24 mouse cellular contexts compared by ENCODE assay signal in genomic region chr1:133350210-133350609, GRCm38 (mm10). TPM values are rescaled to one million over a fixed set of nuclear protein-coding genes. Genes with fewer than 3 reads are reported as not detected.
DNase-seq lines count a peak whose midpoint lies in the region; ATAC-seq and TF ChIP-seq lines count a peak whose summit lies in the region.
"Had no signal": no experiment of that assay in that cellular context is flagged by ENCODE, and none has a peak within 500 bp of the region (broad histone marks: within the 10 kb centered on the region; RNA-seq: fewer than 3 reads in every experiment).

Gene Ren1, plus strand, starts transcription at chr1:133350510.

- no peaks in the 10 kb centered on the region for H3K27me3 ChIP-seq in forebrain, postnatal 0 days (ENCODE audit: insufficient read depth, low read length)
- no peaks in the 10 kb centered on the region for H3K27me3 ChIP-seq in forebrain, embryonic 16.5 days (replicated peaks; ENCODE audit: control insufficient read depth, insufficient read depth, low read length)
- H3K27me3 ChIP-seq in kidney, embryonic 14.5 days (ENCODE audit: control insufficient read depth, insufficient read depth, low read length), result no peaks in the 10 kb centered on the region; the same call in 1 of the 2 replicates
- H3K27me3 ChIP-seq: embryonic facial prominence, embryonic 15.5 days had no signal

- no peak within 1 kb of the TSS for H3K9ac ChIP-seq in forebrain, postnatal 0 days
- no peak within 1 kb of the TSS for H3K9ac ChIP-seq in forebrain, embryonic 16.5 days (replicated peaks; ENCODE audit: low read depth, low read length)
- H3K9ac ChIP-seq in kidney, embryonic 14.5 days (ENCODE audit: low read depth, low read length), result no peak within 1 kb of the TSS
- H3K9ac ChIP-seq: embryonic facial prominence, embryonic 15.5 days; heart, embryonic 12.5 days had no signal

- TF ChIP-seq CTCF in forebrain, postnatal 0 days (IDR thresholded peaks at IDR 0.05; ENCODE audit: low read depth), result no peak

- ATAC-seq in forebrain, postnatal 0 days, result no peak
- ATAC-seq in forebrain, embryonic 16.5 days, result no peak
- ATAC-seq in kidney, embryonic 14.5 days (ENCODE audit: low FRiP score, low TSS enrichment), result no peak
- ATAC-seq: activated CD4-positive, CD25-positive, alpha-beta regulatory T cell, adult 4 months; Patski had no signal

- H3K27ac ChIP-seq in forebrain, postnatal 0 days (ENCODE audit: low read depth, low read length), result peak within 1 kb of the TSS; percentile 57; the same call in 1 of the 2 replicates
- no peak within 1 kb of the TSS for H3K27ac ChIP-seq in forebrain, embryonic 16.5 days (ENCODE audit: low read length)
- no peak within 1 kb of the TSS for H3K27ac ChIP-seq in kidney, embryonic 14.5 days (ENCODE audit: low read depth, low read length)
- H3K27ac ChIP-seq: embryonic facial prominence, embryonic 15.5 days; forebrain, embryonic 10.5 days; gastrocnemius, adult 2 months; hindbrain, embryonic 12.5 days had no signal

- H3K36me3 ChIP-seq in forebrain, postnatal 0 days (ENCODE audit: insufficient read depth), result no peaks in the 10 kb centered on the region
- H3K36me3 ChIP-seq in forebrain, embryonic 16.5 days (ENCODE audit: control insufficient read depth, insufficient read depth), result no peaks in the 10 kb centered on the region
- H3K36me3 ChIP-seq in kidney, embryonic 14.5 days (ENCODE audit: control insufficient read depth, insufficient read depth, low read length), result no peaks in the 10 kb centered on the region
- H3K36me3 ChIP-seq: embryonic facial prominence, embryonic 15.5 days; forebrain, embryonic 10.5 days; heart, embryonic 12.5 days; hindbrain, embryonic 12.5 days had no signal

- WGBS in forebrain, postnatal 0 days, result 95% methylated on average over 1 of the region's 1 CpGs
- 88% methylated on average over 1 of the region's 1 CpGs for WGBS in forebrain, embryonic 16.5 days
- 91% methylated on average over 1 of the region's 1 CpGs for WGBS in kidney, embryonic 14.5 days

- H3K4me1 ChIP-seq in forebrain, postnatal 0 days (ENCODE audit: insufficient read depth), result no peaks in the 10 kb centered on the region; the same call in 1 of the 2 replicates
- peaks cover 10% of the 10 kb centered on the region for H3K4me1 ChIP-seq in forebrain, embryonic 16.5 days (replicated peaks; ENCODE audit: control insufficient read depth, insufficient read depth, low read length)
- H3K4me1 ChIP-seq in kidney, embryonic 14.5 days (ENCODE audit: control insufficient read depth, insufficient read depth, low read length), result no peaks in the 10 kb centered on the region
- H3K4me1 ChIP-seq: embryonic facial prominence, embryonic 15.5 days had no signal

- no peak within 1 kb of the TSS for H3K4me3 ChIP-seq in forebrain, postnatal 0 days (ENCODE audit: low read depth, low read length)
- H3K4me3 ChIP-seq in forebrain, embryonic 16.5 days (replicated peaks; ENCODE audit: low read length), result no peak within 1 kb of the TSS
- H3K4me3 ChIP-seq in kidney, embryonic 14.5 days (ENCODE audit: low read length), result no peak within 1 kb of the TSS
- H3K4me3 ChIP-seq: embryonic facial prominence, embryonic 15.5 days; erythroblast, embryonic 14.5 days; forebrain, embryonic 10.5 days; gastrocnemius, adult 2 months; heart, embryonic 12.5 days; hindbrain, embryonic 12.5 days had no signal

- no peak within 1 kb of the TSS for H3K4me2 ChIP-seq in forebrain, postnatal 0 days (ENCODE audit: low read depth)
- no peak within 1 kb of the TSS for H3K4me2 ChIP-seq in forebrain, embryonic 16.5 days (ENCODE audit: low read length)
- H3K4me2 ChIP-seq in kidney, embryonic 14.5 days (replicated peaks; ENCODE audit: low read depth, low read length), result no peak within 1 kb of the TSS
- H3K4me2 ChIP-seq: embryonic facial prominence, embryonic 15.5 days; heart, embryonic 12.5 days; hindbrain, embryonic 12.5 days had no signal

- no peak for DNase-seq in forebrain, postnatal 0 days
- no peak for DNase-seq in kidney, adult 18-20 months
- peak; percentile 37 for DNase-seq in kidney, postnatal 10 days
- DNase-seq in kidney, adult 11 months, result no peak
- DNase-seq in spleen, postnatal 36 days (ENCODE audit: low spot score in 2 of 2), result no peak
- DNase-seq: adrenal gland, postnatal 36 days; cerebellum, adult 11 months; cerebellum, adult 8-10 months; cerebellum, postnatal 14 days; embryo, embryonic 11 days; gastrocnemius, adult 2 months; gastrocnemius, postnatal 25 days had no signal

- H3K9me3 ChIP-seq in forebrain, postnatal 0 days (ENCODE audit: low read length), result no peaks in the 10 kb centered on the region
- no peaks in the 10 kb centered on the region for H3K9me3 ChIP-seq in forebrain, embryonic 16.5 days (ENCODE audit: control insufficient read depth, low read length)
- no peaks in the 10 kb centered on the region for H3K9me3 ChIP-seq in kidney, embryonic 14.5 days (ENCODE audit: control insufficient read depth, low read length)
- H3K9me3 ChIP-seq: embryonic facial prominence, embryonic 15.5 days; forebrain, embryonic 10.5 days; heart, embryonic 12.5 days; hindbrain, embryonic 12.5 days had no signal

RNA-seq across cellular contexts. Expression of gene Ren1, which starts in this region (rescaled TPM):
- 0.14 and 0.15 TPM in 2 replicates for total RNA-seq in forebrain, postnatal 0 days (2014; rRNA removed)
- polyA plus RNA-seq in forebrain, postnatal 0 days (2015; fragmentation: Nextera tagmentation; extraction: Ambion mirVana), result 0.12 and 0.88 TPM in 2 replicates
- polyA plus RNA-seq in forebrain, embryonic 16.5 days (2015; fragmentation: Nextera tagmentation; extraction: Ambion mirVana), result 0.30 TPM in 1 of 2 replicates, not detected in the other
- 50.2 and 92.1 TPM in 2 replicates for polyA plus RNA-seq in kidney, embryonic 14.5 days (2014; fragmentation: Nextera tagmentation; extraction: Ambion mirVana)
- total RNA-seq: common myeloid progenitor, adult 5-6 weeks; gastrocnemius, postnatal 25 days; granulocyte monocyte progenitor cell, adult 5-6 weeks had no signal
- polyA plus RNA-seq: activated CD4-positive, CD25-positive, alpha-beta regulatory T cell, adult 4 months; embryonic facial prominence, embryonic 11.5 days; erythroblast, embryonic 14.5 days; forebrain, embryonic 10.5 days; Patski had no signal

Comparison
In these comparisons a context has a peak if more than half of its experiments do, and no peak if none do; other contexts are left out.
1. RNA of gene Ren1 (polyA plus RNA-seq): 50.2 to 92.1 TPM in kidney, embryonic 14.5 days; 0.12 to 0.88 TPM in forebrain, postnatal 0 days and 0.30 TPM in forebrain, embryonic 16.5 days; every median in the first group is over 10 times any median in the second.